Mouse (Mus musculus) kidney, embryonic 16.5 days (tissue): ENCODE results near the gene Praf2. TPM values are rescaled to one million over a fixed set of nuclear protein-coding genes. Genes with fewer than 3 reads are reported as not detected.

Experiments
- ATAC-seq: fragments of 200-750 bp; cut with Nextera tagmentation; 2 replicates; pipeline ENCODE4 v1.8.0; 2017; ENCODE audit warnings: moderate TSS enrichment; ENCODE audit not compliant: low FRiP score, low TSS enrichment
- H3K27ac ChIP-seq: fragments of 300-500 bp; sonication (generic); 2 replicates; pipeline ENCODE4 v1.5.1; 2014; ENCODE audit warnings: low read length
- H3K27me3 ChIP-seq: fragments of 300-500 bp; sonication (generic); 2 replicates; pipeline ENCODE4 v1.6.1; 2014; ENCODE audit warnings: low read length, control low read depth, mixed read lengths; ENCODE audit not compliant: insufficient read depth
- H3K36me3 ChIP-seq: fragments of 300-500 bp; sonication (generic); 2 replicates; pipeline ENCODE4 v1.6.1; 2014; ENCODE audit warnings: low read length, control low read depth, mixed read lengths; ENCODE audit not compliant: insufficient read depth
- H3K4me1 ChIP-seq: fragments of 300-500 bp; sonication (generic); 2 replicates; pipeline ENCODE4 v1.6.1; 2014; ENCODE audit warnings: low read length, control low read depth, mixed read lengths; ENCODE audit not compliant: insufficient read depth
- H3K4me2 ChIP-seq: fragments of 300-500 bp; sonication (generic); replicated peaks from 2 replicates; pipeline ENCODE4 v1.6.1; 2014; ENCODE audit warnings: low read depth, low read length
- H3K4me3 ChIP-seq: fragments of 300-500 bp; sonication (generic); 2 replicates; pipeline ENCODE4 v1.5.1; 2014; ENCODE audit warnings: mild to moderate bottlenecking, low read length
- H3K9ac ChIP-seq: fragments of 300-500 bp; sonication (generic); replicated peaks from 2 replicates; pipeline ENCODE4 v1.6.1; 2014; ENCODE audit warnings: low read length
- H3K9me3 ChIP-seq: fragments of 300-500 bp; sonication (generic); 2 replicates; pipeline ENCODE4 v1.6.1; 2016; ENCODE audit warnings: low read length, control low read depth
- WGBS: fragments of 180-500 bp; shearing (Covaris S2); extraction: QIAGEN DNeasy Blood & Tissue Kit; methylation state at CpG from one replicate; pipeline ENCODE4 v1.1.7; 2014; 5-methylcytosine and 5-hydroxymethylcytosine counted together
- polyA plus RNA-seq: library from polyadenylated mRNA; unstranded; fragments of >200 nt; fragmentation: Nextera tagmentation; extraction: Ambion mirVana; gene quantifications from 2 replicates; pipeline ENCODE4 v1.2.1, GENCODE M21; 2015

Praf2 gene
- 69.3 and 74.7 TPM in 2 replicates for polyA plus RNA-seq

DNA sequence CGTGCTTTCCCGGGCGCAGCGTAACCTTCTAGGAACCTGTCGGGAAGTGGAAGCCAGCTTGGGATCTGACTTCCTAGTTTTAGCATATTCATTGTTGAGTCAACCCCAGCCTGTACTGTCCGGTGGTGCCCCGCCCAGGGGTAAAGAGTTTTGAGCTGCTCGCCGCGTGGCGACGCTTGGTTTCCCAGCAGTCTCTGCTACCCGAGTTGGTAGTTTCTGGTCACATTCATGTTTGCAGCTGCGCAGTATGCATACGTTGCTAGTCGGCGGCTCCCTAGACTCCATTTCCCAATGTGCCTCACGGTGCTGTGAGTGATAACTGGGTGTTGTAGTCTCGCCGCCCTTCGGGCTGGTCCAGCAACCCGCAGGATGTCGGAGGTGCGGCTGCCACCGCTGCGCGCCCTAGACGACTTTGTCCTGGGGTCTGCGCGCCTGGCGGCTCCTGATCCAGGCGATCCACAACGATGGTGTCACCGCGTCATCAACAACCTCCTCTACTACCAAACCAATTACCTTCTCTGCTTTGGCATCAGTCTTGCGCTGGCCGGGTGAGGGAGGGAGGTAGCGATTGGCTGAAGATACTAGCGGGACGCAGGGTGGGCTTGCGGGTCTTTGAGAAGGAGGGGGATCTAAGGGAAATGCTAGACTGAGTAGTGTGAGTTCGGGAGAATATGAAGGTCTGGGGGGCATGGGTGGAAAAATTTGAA is at the start of gene Praf2:
Gene Praf2 (plus strand): TSS at position 225 of the 707 bp plus-strand sequence.
- Histone ChIP-seq H3K36me3 (peaks cover 20% of the 10 kb centered on the region; the same call in 1 of the 2 replicates), H3K27me3 (no peaks in the 10 kb centered on the region), H3K27ac (peak within 1 kb of the TSS; percentile 71), H3K4me1 (no peaks in the 10 kb centered on the region), H3K4me3 (peak within 1 kb of the TSS; percentile 53), H3K9ac (peak within 1 kb of the TSS; percentile 55), H3K9me3 (no peaks in the 10 kb centered on the region), H3K4me2 (peak within 1 kb of the TSS; percentile 58)
- 20% methylated on average over 42 of the region's 42 CpGs for WGBS
- ATAC-seq = peak; percentile 94

GRCm38 (mm10) chrX:7678986-7679385 is 49.3 kb upstream of the Praf2 start:
- Histone ChIP-seq H3K4me2 (no peak overlapping the region), H3K36me3 (no peaks in the 10 kb centered on the region), H3K9me3 (no peaks in the 10 kb centered on the region), H3K27ac (no peak overlapping the region), H3K4me3 (no peak overlapping the region), H3K9ac (no peak overlapping the region), H3K4me1 (no peaks in the 10 kb centered on the region), H3K27me3 (no peaks in the 10 kb centered on the region)
- 35% methylated on average over 3 of the region's 3 CpGs for WGBS
- no peak for ATAC-seq

GRCm38 (mm10) chrX:7679405-7680056 is 48.7 kb upstream of the Praf2 start:
- Histone ChIP-seq H3K9me3 (no peaks in the 10 kb centered on the region), H3K9ac (peak overlapping the region; percentile 39; the same call in 1 of the 2 replicates), H3K36me3 (no peaks in the 10 kb centered on the region), H3K4me3 (peak overlapping the region; percentile 33), H3K4me1 (no peaks in the 10 kb centered on the region), H3K27ac (no peak overlapping the region), H3K4me2 (peak overlapping the region; percentile 54), H3K27me3 (no peaks in the 10 kb centered on the region)
- peak; percentile 98 for ATAC-seq
- WGBS = 21% methylated on average over 27 of the region's 27 CpGs

DNA sequence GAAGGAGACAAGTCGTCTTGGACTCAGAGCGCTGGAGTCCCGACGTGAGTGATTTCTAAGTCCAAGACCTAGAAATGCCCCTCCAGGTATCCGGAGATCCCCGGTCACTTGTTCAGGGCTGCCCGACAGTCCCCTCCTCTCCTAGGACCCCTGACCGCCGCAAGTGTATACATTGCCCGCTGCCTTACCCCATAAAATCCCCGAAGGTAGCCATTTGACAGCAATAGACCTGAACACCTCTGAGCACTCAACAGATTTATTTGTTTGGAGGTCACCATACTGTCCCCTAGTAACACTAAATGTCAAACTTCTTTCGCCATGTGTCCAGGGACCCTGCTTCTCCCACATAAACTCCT is 48.2 kb upstream of the Praf2 start:
- Histone ChIP-seq H3K4me3 (peak overlapping the region; percentile 33), H3K4me1 (no peaks in the 10 kb centered on the region), H3K27ac (no peak overlapping the region), H3K4me2 (peak overlapping the region; percentile 54), H3K27me3 (no peaks in the 10 kb centered on the region), H3K36me3 (no peaks in the 10 kb centered on the region), H3K9ac (peak overlapping the region; percentile 39; the same call in 1 of the 2 replicates), H3K9me3 (no peaks in the 10 kb centered on the region)
- 29% methylated on average over 12 of the region's 12 CpGs for WGBS
- ATAC-seq = no peak

- no peaks in the 10 kb centered on the region for H3K27me3 ChIP-seq
- H3K4me3 ChIP-seq = peak within 1 kb of the TSS; percentile 33
- H3K9me3 ChIP-seq = no peaks in the 10 kb centered on the region
- WGBS = 66% methylated on average over 14 of the region's 14 CpGs
- no peaks in the 10 kb centered on the region for H3K36me3 ChIP-seq
- H3K27ac ChIP-seq = no peak within 1 kb of the TSS
- peak within 1 kb of the TSS; percentile 39; the same call in 1 of the 2 replicates for H3K9ac ChIP-seq
- no peak; the same call in 1 of the 2 replicates for ATAC-seq
- peak within 1 kb of the TSS; percentile 54 for H3K4me2 ChIP-seq
- H3K4me1 ChIP-seq = no peaks in the 10 kb centered on the region
These were observed 47.4 kb upstream of the Praf2 start, which contains the start of gene Magix for GRCm38 (mm10) chrX:7680864-7681263. Gene Magix, minus strand, starts transcription at chrX:7681251.

- Histone ChIP-seq H3K4me3 (no peak overlapping the region), H3K36me3 (no peaks in the 10 kb centered on the region), H3K27me3 (no peaks in the 10 kb centered on the region), H3K9ac (no peak overlapping the region), H3K4me1 (no peaks in the 10 kb centered on the region), H3K4me2 (no peak overlapping the region), H3K27ac (no peak overlapping the region), H3K9me3 (no peaks in the 10 kb centered on the region)
- no peak for ATAC-seq
- 96% methylated on average over 2 of the region's 2 CpGs for WGBS
These were observed 39.9 kb upstream of the Praf2 start for GRCm38 (mm10) chrX:7688321-7688720.

GRCm38 (mm10) chrX:7690486-7690885 is 37.8 kb upstream of the Praf2 start:
- no peaks in the 10 kb centered on the region for H3K4me1 ChIP-seq
- ATAC-seq = no peak
- 47% methylated on average over 3 of the region's 3 CpGs for WGBS

DNA sequence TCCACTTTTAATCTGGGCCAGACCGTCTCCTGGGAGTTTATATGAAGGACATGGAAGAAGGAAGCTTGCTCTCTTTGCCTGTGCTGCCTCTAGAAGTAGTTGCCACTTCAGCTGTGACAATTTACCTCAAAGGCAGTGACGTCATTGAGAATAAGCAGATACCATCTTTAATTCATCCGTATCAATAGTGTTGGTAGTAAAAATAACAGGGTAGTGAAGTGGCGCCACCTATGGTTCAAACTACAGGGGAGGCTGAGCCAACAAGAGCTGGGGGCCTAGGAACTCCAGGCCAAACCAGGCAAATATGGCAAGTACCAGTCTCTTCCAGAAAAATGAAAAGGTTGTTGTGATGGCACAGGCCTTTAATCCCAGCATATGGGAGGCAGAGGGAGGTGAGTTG is 35.4 kb upstream of the Praf2 start:
- no peak for ATAC-seq
- no peaks in the 10 kb centered on the region for H3K9me3 ChIP-seq
- 49% methylated on average over 4 of the region's 4 CpGs for WGBS

More at GRCm38 (mm10) chrX:7690486-7690885, 37.8 kb upstream of the Praf2 start:
- Histone ChIP-seq H3K4me3 (no peak overlapping the region), H3K4me2 (no peak overlapping the region), H3K27ac (no peak overlapping the region), H3K9ac (no peak overlapping the region), H3K36me3 (no peaks in the 10 kb centered on the region), H3K9me3 (no peaks in the 10 kb centered on the region), H3K27me3 (no peaks in the 10 kb centered on the region)

DNA sequence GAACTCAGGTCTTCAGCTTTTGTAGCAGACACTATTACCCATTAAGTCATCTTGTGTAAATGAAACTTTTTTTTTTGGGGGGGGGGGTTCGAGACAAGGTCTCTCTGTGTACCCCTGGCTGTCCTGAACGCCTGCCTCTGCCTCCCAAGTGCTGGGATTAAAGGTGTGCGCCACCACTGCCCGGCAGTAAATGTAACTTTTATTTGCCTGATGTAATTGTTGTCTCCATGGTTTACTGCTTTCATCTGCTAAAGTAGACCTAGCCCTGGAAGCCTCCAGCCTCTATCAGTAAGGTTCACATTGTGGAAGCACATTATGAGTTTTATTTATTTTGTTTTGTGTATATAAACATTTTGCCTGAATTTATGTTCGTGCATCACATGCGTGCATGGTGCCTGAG is 31.7 kb upstream of the Praf2 start:
- 40% methylated on average over 6 of the region's 6 CpGs for WGBS
- no peaks in the 10 kb centered on the region for H3K27me3 ChIP-seq
- H3K9ac ChIP-seq = no peak overlapping the region
- peak; percentile 21; the same call in 1 of the 2 replicates for ATAC-seq
- no peaks in the 10 kb centered on the region for H3K4me1 ChIP-seq
- H3K36me3 ChIP-seq = 0 out of 2 replicates have a peak, but pooled peaks cover 7% of the 10 kb centered on the region
- no peaks in the 10 kb centered on the region for H3K9me3 ChIP-seq
- H3K27ac ChIP-seq = no peak overlapping the region
- peak overlapping the region; percentile 43 for H3K4me2 ChIP-seq
- H3K4me3 ChIP-seq = peak overlapping the region; percentile 68

More for the DNA sequence above, 35.4 kb upstream of the Praf2 start:
- H3K36me3 ChIP-seq = no peaks in the 10 kb centered on the region
- H3K4me2 ChIP-seq = no peak overlapping the region
- no peaks in the 10 kb centered on the region for H3K27me3 ChIP-seq
- H3K4me1 ChIP-seq = no peaks in the 10 kb centered on the region
- no peak overlapping the region for H3K4me3 ChIP-seq
- no peak overlapping the region for H3K9ac ChIP-seq
- H3K27ac ChIP-seq = no peak overlapping the region
